Mouse (Mus musculus): ENCODE measurements at regions not wholly inside any gene's neighbourhood (a gene's known extent, or its start where the extent isn't known, plus 50 kb on each side); places are given as distances from the start of the nearest gene placed in this dataset.

- Histone ChIP-seq H3K9ac (ENCODE audit: low read length) (no peak overlapping the region), H3K4me3 (ENCODE audit: low read depth, low read length) (no peak overlapping the region), H3K9me3 (ENCODE audit: control insufficient read depth, low read length) (no peaks in the 10 kb centered on the region), H3K4me2 (ENCODE audit: low read depth, severe bottlenecking) (no peak overlapping the region), H3K4me1 (ENCODE audit: control insufficient read depth, insufficient read depth, low read length) (peaks cover 12% of the 10 kb centered on the region), H3K27me3 (ENCODE audit: control insufficient read depth, insufficient read depth, low read length) (peaks cover 49% of the 10 kb centered on the region), H3K36me3 (ENCODE audit: control insufficient read depth, insufficient read depth, low read length) (no peaks in the 10 kb centered on the region), H3K27ac (replicated peaks; ENCODE audit: low read depth, low read length) (no peak overlapping the region)
- WGBS, result 17% methylated on average over 8 of the region's 8 CpGs
- no peak for DNase-seq (ENCODE audit: low spot score)
- no peak for ATAC-seq (ENCODE audit: insufficient number of reproducible peaks, low FRiP score, low TSS enrichment, low read depth)
Observed at GRCm38 (mm10) chr19:45304538-45304937, 59.0 kb upstream of the Btrc start.

GRCm38 (mm10) chr19:45307299-45308275 lies 55.9 kb upstream of the Btrc start:
- H3K4me1 ChIP-seq (ENCODE audit: control insufficient read depth, insufficient read depth, low read length), result peaks cover 13% of the 10 kb centered on the region
- no peaks in the 10 kb centered on the region for H3K36me3 ChIP-seq (ENCODE audit: control insufficient read depth, insufficient read depth, low read length)
- no peak overlapping the region for H3K9ac ChIP-seq (ENCODE audit: low read length)
- 54% methylated on average over 16 of the region's 16 CpGs for WGBS
- no peak for ATAC-seq (ENCODE audit: insufficient number of reproducible peaks, low FRiP score, low TSS enrichment, low read depth)
- H3K4me2 ChIP-seq (ENCODE audit: low read depth, severe bottlenecking), result no peak overlapping the region
- no peak overlapping the region for H3K4me3 ChIP-seq (ENCODE audit: low read depth, low read length)
- no peak overlapping the region for H3K27ac ChIP-seq (replicated peaks; ENCODE audit: low read depth, low read length)
- H3K9me3 ChIP-seq (ENCODE audit: control insufficient read depth, low read length), result no peaks in the 10 kb centered on the region
- DNase-seq (ENCODE audit: low spot score), result no peak
- H3K27me3 ChIP-seq (ENCODE audit: control insufficient read depth, insufficient read depth, low read length), result peaks cover 41% of the 10 kb centered on the region

DNA sequence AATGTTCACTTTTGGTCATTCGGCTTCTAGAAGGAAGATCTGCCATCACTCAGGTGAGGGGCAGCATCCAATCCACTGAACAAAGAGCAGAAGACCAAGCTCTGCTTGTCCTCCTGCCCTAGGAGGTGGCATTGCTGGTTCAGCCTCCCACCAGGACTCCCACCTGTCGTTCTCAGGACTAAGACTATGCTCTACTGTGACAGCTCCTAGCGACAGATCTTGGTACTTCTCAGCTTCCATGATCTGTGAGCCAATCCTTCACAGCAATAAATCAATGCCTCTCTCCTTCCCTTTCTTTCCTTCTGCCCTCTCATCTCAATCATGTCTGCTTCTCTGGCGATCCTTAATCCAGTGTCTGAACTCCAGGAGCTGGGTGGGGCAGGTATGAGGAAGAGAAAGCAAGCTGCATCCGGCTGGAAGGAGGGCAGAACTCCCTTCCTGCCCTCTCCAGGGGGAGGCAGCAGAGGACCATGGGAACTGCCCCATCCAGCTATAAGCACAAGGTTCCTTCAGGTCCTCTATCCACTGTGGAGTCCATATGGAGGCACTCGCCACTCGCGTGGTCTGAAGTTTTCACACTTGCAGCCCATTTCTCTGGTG lies 54.8 kb upstream of the Btrc start:
- H3K36me3 ChIP-seq (ENCODE audit: control insufficient read depth, insufficient read depth, low read length), result no peaks in the 10 kb centered on the region
- no peak overlapping the region for H3K27ac ChIP-seq (replicated peaks; ENCODE audit: low read depth, low read length)
- no peak overlapping the region for H3K4me3 ChIP-seq (ENCODE audit: low read depth, low read length)
- H3K9me3 ChIP-seq (ENCODE audit: control insufficient read depth, low read length), result no peaks in the 10 kb centered on the region
- H3K4me2 ChIP-seq (ENCODE audit: low read depth, severe bottlenecking), result no peak overlapping the region
- ATAC-seq (ENCODE audit: insufficient number of reproducible peaks, low FRiP score, low TSS enrichment, low read depth) (no peak), DNase-seq (ENCODE audit: low spot score) (no peak)
- no peak overlapping the region for H3K9ac ChIP-seq (ENCODE audit: low read length)
- peaks cover 29% of the 10 kb centered on the region for H3K27me3 ChIP-seq (ENCODE audit: control insufficient read depth, insufficient read depth, low read length)
- peaks cover 14% of the 10 kb centered on the region for H3K4me1 ChIP-seq (ENCODE audit: control insufficient read depth, insufficient read depth, low read length)
- 51% methylated on average over 8 of the region's 8 CpGs for WGBS

DNA sequence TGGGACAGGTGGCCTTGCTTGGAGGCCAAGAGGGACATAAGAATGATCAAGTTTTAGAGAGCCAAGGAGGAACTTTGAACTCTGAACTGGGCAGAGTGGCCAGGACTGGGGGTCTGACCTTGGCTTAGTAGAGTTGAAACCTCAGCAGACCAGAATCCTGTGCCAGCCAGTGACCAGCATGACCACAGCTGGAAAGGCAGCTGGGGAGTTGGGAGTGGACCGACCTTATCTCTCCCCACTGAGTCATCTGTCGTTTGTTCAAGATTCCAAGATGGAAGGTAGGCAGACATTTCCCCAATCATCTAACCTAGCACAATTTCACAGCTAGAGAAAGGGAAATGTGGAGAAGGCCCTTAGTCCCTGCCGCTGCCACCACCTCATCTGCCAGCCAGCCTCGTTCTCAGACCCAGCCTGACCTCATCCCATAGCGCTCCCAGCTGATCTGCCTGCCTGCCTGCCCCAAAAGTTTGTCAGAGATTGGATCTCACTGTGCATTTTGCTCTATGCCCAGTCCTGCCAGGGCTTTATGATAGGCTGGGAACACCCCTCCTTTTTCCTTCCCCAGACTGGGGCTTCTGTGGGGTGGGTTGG lies 53.1 kb upstream of the Btrc start:
- WGBS, result 46% methylated on average over 5 of the region's 5 CpGs
- H3K36me3 ChIP-seq (ENCODE audit: control insufficient read depth, insufficient read depth, low read length), result no peaks in the 10 kb centered on the region
- H3K4me3 ChIP-seq (ENCODE audit: low read depth, low read length), result peak overlapping the region; percentile 5; the same call in 1 of the 2 replicates
- peaks cover 14% of the 10 kb centered on the region for H3K4me1 ChIP-seq (ENCODE audit: control insufficient read depth, insufficient read depth, low read length)
- peak overlapping the region; percentile 47 for H3K4me2 ChIP-seq (ENCODE audit: low read depth, severe bottlenecking)
- peaks cover 18% of the 10 kb centered on the region; the same call in 1 of the 2 replicates for H3K27me3 ChIP-seq (ENCODE audit: control insufficient read depth, insufficient read depth, low read length)
- ATAC-seq (ENCODE audit: insufficient number of reproducible peaks, low FRiP score, low TSS enrichment, low read depth) (no peak), DNase-seq (ENCODE audit: low spot score) (no peak)
- H3K27ac ChIP-seq (replicated peaks; ENCODE audit: low read depth, low read length), result no peak overlapping the region
- no peak overlapping the region for H3K9ac ChIP-seq (ENCODE audit: low read length)
- no peaks in the 10 kb centered on the region for H3K9me3 ChIP-seq (ENCODE audit: control insufficient read depth, low read length)

DNA sequence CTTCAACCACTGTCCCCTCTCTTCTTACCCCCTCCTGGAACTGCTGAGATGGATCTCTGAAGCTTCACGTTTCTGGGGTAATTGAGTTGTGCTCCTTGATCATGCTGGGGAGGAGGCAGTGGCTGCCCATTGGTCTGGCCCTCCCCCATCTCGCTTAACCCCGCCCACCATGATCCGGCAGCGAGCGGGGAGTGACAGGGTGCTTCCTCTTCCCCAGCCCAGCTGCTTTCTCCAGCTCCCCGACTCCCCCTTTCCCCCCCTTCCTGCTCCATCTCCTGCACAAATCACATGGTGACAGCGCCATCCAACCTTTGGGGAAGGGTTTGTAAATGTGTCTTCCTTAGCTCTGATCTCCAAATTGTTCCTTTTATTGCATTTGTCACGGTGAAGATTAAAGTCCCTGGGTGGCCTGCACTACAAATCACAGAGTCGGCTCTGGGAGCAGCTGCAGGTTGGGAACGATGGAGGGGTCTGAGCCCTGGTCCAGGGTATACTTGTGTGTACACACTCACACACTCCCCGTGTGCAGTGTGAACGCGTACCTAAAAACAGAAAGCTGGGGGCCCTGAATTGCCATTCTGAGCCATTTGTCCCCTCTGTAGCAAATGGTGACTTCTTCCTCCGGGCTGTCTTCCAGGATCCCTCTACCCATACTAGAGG lies 52.5 kb upstream of the Btrc start:
- Histone ChIP-seq H3K4me2 (ENCODE audit: low read depth, severe bottlenecking) (peak overlapping the region; percentile 47), H3K27ac (replicated peaks; ENCODE audit: low read depth, low read length) (no peak overlapping the region), H3K4me1 (ENCODE audit: control insufficient read depth, insufficient read depth, low read length) (peaks cover 14% of the 10 kb centered on the region), H3K36me3 (ENCODE audit: control insufficient read depth, insufficient read depth, low read length) (no peaks in the 10 kb centered on the region), H3K9ac (ENCODE audit: low read length) (no peak overlapping the region), H3K4me3 (ENCODE audit: low read depth, low read length) (peak overlapping the region; percentile 5; the same call in 1 of the 2 replicates), H3K27me3 (ENCODE audit: control insufficient read depth, insufficient read depth, low read length) (peaks cover 13% of the 10 kb centered on the region; the same call in 1 of the 2 replicates), H3K9me3 (ENCODE audit: control insufficient read depth, low read length) (no peaks in the 10 kb centered on the region)
- peak; percentile 72 for DNase-seq (ENCODE audit: low spot score)
- 0 out of 2 replicates have a peak, but pooled peaks have one; percentile 55 for ATAC-seq (ENCODE audit: insufficient number of reproducible peaks, low FRiP score, low TSS enrichment, low read depth)
- WGBS, result 8% methylated on average over 15 of the region's 15 CpGs

DNA sequence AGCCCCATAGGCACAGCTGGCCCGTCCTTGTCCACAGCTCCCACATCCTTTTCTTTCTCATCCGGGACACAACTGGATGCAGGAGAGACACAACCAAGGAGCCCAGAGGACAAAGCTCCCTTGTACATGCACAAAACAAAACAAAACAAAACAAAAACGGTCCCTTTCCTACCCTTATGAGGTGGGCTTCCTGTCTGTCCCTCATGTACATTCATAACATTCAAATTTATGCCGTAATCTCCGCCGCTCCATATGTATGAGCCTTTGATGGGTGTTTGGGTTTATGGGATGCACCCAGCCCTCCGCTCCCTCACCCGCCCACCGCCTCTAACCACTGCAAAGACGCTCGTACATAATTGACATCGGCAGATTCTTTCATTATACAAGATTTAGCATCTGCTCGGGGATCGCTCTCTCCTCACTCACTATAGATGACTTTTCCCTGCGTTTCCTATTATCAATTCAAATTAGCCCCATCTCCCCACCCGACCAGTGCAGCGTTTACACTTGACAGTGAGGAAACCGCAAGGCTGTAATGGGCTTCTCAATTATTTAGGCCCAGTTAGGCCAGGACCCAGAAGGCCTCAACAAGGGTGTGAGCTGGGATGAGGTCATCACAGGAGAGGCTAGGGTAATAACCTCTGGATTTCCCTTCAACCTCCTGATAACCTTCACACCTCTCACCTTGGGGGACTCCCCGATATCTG lies 51.5 kb upstream of the Btrc start:
- 70% methylated on average over 19 of the region's 19 CpGs for WGBS
- H3K36me3 ChIP-seq (ENCODE audit: control insufficient read depth, insufficient read depth, low read length), result no peaks in the 10 kb centered on the region
- no peak for ATAC-seq (ENCODE audit: insufficient number of reproducible peaks, low FRiP score, low TSS enrichment, low read depth)
- H3K4me1 ChIP-seq (ENCODE audit: control insufficient read depth, insufficient read depth, low read length), result peaks cover 14% of the 10 kb centered on the region
- 0 out of 2 replicates have a peak, but pooled peaks cover 6% of the 10 kb centered on the region for H3K27me3 ChIP-seq (ENCODE audit: control insufficient read depth, insufficient read depth, low read length)
- H3K27ac ChIP-seq (replicated peaks; ENCODE audit: low read depth, low read length), result no peak overlapping the region
- H3K4me2 ChIP-seq (ENCODE audit: low read depth, severe bottlenecking), result no peak overlapping the region
- no peak overlapping the region for H3K9ac ChIP-seq (ENCODE audit: low read length)
- H3K4me3 ChIP-seq (ENCODE audit: low read depth, low read length), result no peak overlapping the region
- H3K9me3 ChIP-seq (ENCODE audit: control insufficient read depth, low read length), result no peaks in the 10 kb centered on the region
- no peak for DNase-seq (ENCODE audit: low spot score)

GRCm38 (mm10) chr19:45312713-45313365 lies 50.7 kb upstream of the Btrc start:
- 0 out of 2 replicates have a peak, but pooled peaks have one; percentile 58 for ATAC-seq (ENCODE audit: insufficient number of reproducible peaks, low FRiP score, low TSS enrichment, low read depth)
- H3K27ac ChIP-seq (replicated peaks; ENCODE audit: low read depth, low read length), result no peak overlapping the region
- WGBS, result 16% methylated on average over 6 of the region's 6 CpGs
- 0 out of 2 replicates have a peak, but pooled peaks cover 4% of the 10 kb centered on the region for H3K27me3 ChIP-seq (ENCODE audit: control insufficient read depth, insufficient read depth, low read length)
- H3K4me3 ChIP-seq (ENCODE audit: low read depth, low read length), result no peak overlapping the region
- H3K9ac ChIP-seq (ENCODE audit: low read length), result no peak overlapping the region
- peaks cover 15% of the 10 kb centered on the region for H3K4me1 ChIP-seq (ENCODE audit: control insufficient read depth, insufficient read depth, low read length)
- no peaks in the 10 kb centered on the region for H3K9me3 ChIP-seq (ENCODE audit: control insufficient read depth, low read length)
- no peaks in the 10 kb centered on the region for H3K36me3 ChIP-seq (ENCODE audit: control insufficient read depth, insufficient read depth, low read length)
- no peak overlapping the region for H3K4me2 ChIP-seq (ENCODE audit: low read depth, severe bottlenecking)
- peak; percentile 53 for DNase-seq (ENCODE audit: low spot score)

Data from limb, embryonic 11.5 days (tissue).